Mouse (Mus musculus) spleen, adult 2 months (tissue): ENCODE measurements around the gene Msh5. TPM values are rescaled to one million over a fixed set of nuclear protein-coding genes. Genes with fewer than 3 reads are reported as not detected.
"Not testable (repeated sequence)": the region's sequence is repeated elsewhere in the genome, so short reads cannot be mapped to it uniquely, and the experiment has no call there.

ENCODE experiments used
- DNase-seq, 2 experiments: peaks; one replicate each; pipeline versions ENCODE4 v3.0.0 to v3.0.0-alpha.2; 2012 to 2021; ENCODE audit warnings: low spot score in 2 of 2, low read depth in 1 of 2
- H3K27ac ChIP-seq: fragments of 200-500 bp; 2 replicates; pipeline ENCODE4 v1.5.1; 2012; ENCODE audit warnings: low read length, inconsistent platforms; ENCODE audit not compliant: insufficient read depth
- H3K27me3 ChIP-seq: fragments of 200-500 bp; 2 replicates; pipeline ENCODE4 v1.6.1; 2012; ENCODE audit warnings: mild to moderate bottlenecking, moderate library complexity, low read length, inconsistent platforms; ENCODE audit not compliant: control insufficient read depth, insufficient read depth
- H3K36me3 ChIP-seq: fragments of 200-500 bp; 2 replicates; pipeline ENCODE4 v1.6.1; 2012; ENCODE audit warnings: mild to moderate bottlenecking, low read length, inconsistent platforms; ENCODE audit not compliant: control insufficient read depth, insufficient read depth
- H3K4me1 ChIP-seq: fragments of 200-500 bp; 2 replicates; pipeline ENCODE4 v1.6.1; 2011; ENCODE audit warnings: inconsistent platforms; ENCODE audit not compliant: control insufficient read depth, insufficient read depth, insufficient read length
- H3K4me3 ChIP-seq: fragments of 200-500 bp; 2 replicates; pipeline ENCODE4 v1.5.1; 2011; ENCODE audit warnings: mild to moderate bottlenecking, inconsistent platforms; ENCODE audit not compliant: insufficient read depth, insufficient read length; ENCODE audit errors: extremely low read depth
- CTCF ChIP-seq: fragments of 200-500 bp; IDR thresholded peaks from 2 replicates; pipeline ENCODE4 v1.5.1; 2011; ENCODE audit warnings: mild to moderate bottlenecking, inconsistent platforms; ENCODE audit not compliant: insufficient read depth, insufficient read length, insufficient replicate concordance; ENCODE audit errors: extremely low read depth
- POLR2A ChIP-seq: fragments of 200-500 bp; IDR thresholded peaks from 2 replicates; pipeline ENCODE4 v1.6.1; 2011; ENCODE audit warnings: low read depth, low read length, inconsistent platforms
- WGBS: fragments of 180-500 bp; shearing (Covaris S2); methylation state at CpG from one replicate; pipeline ENCODE4 v1.1.7; 2018; 5-methylcytosine and 5-hydroxymethylcytosine counted together
- polyA plus RNA-seq: library from polyadenylated mRNA; depleted of rRNA; stranded (reverse); fragments of >200 nt; gene quantifications from 2 replicates; pipeline ENCODE4 v1.2.3, GENCODE M21; 2012

Msh5 gene
- polyA plus RNA-seq, 1 experiment: 8.6 TPM

GRCm38 (mm10) chr17:35045807-35046680 is 501 bp downstream of the Msh5 start:
- Histone ChIP-seq H3K4me1 (peaks cover 18% of the 10 kb centered on the region), H3K36me3 (no peaks in the 10 kb centered on the region)
- WGBS: 3% methylated on average over 46 of the region's 48 CpGs

GRCm38 (mm10) chr17:35044904-35045806 is 1.4 kb downstream of the Msh5 start:
- H3K4me1 ChIP-seq: peaks cover 18% of the 10 kb centered on the region
- no peaks in the 10 kb centered on the region for H3K36me3 ChIP-seq
- TF ChIP-seq CTCF (no peak), POLR2A (no peak)
- 65% methylated on average over 7 of the region's 7 CpGs for WGBS
- H3K27me3 ChIP-seq: no peaks in the 10 kb centered on the region
- DNase-seq: no peak
- H3K27ac ChIP-seq: no peak overlapping the region
- H3K4me3 ChIP-seq: no peak overlapping the region

More at GRCm38 (mm10) chr17:35045807-35046680, 501 bp downstream of the Msh5 start:
- no peak for DNase-seq
- TF ChIP-seq CTCF: no peak
- TF ChIP-seq POLR2A: peak; percentile 17; the same call in 1 of the 2 replicates
- Histone ChIP-seq H3K27me3 (no peaks in the 10 kb centered on the region), H3K27ac (peak overlapping the region; percentile 41; the same call in 1 of the 2 replicates), H3K4me3 (peak overlapping the region; percentile 65)

- Histone ChIP-seq H3K4me1 (peaks cover 10% of the 10 kb centered on the region), H3K27me3 (no peaks in the 10 kb centered on the region), H3K27ac (no peak overlapping the region), H3K36me3 (no peaks in the 10 kb centered on the region), H3K4me3 (no peak overlapping the region)
- DNase-seq: no peak
- no peak for TF ChIP-seq POLR2A
- no peak for TF ChIP-seq CTCF
- 88% methylated on average over 4 of the region's 4 CpGs for WGBS
Observed at GRCm38 (mm10) chr17:35043794-35044193, 2.8 kb downstream of the Msh5 start.

GRCm38 (mm10) chr17:35039121-35039873 is 7.2 kb downstream of the Msh5 start:
- no peaks in the 10 kb centered on the region for H3K4me1 ChIP-seq
- DNase-seq: no peak
- TF ChIP-seq CTCF (no peak), POLR2A (no peak)
- no peaks in the 10 kb centered on the region for H3K36me3 ChIP-seq
- no peaks in the 10 kb centered on the region for H3K27me3 ChIP-seq
- no peak overlapping the region for H3K4me3 ChIP-seq
- H3K27ac ChIP-seq: no peak overlapping the region
- WGBS: 94% methylated on average over 11 of the region's 11 CpGs

- Histone ChIP-seq H3K27me3 (no peaks in the 10 kb centered on the region), H3K4me3 (no peak overlapping the region), H3K27ac (no peak overlapping the region), H3K4me1 (peaks cover 9% of the 10 kb centered on the region; the same call in 1 of the 2 replicates), H3K36me3 (no peaks in the 10 kb centered on the region)
- DNase-seq: no peak
- TF ChIP-seq POLR2A: no peak
- TF ChIP-seq CTCF: no peak
- 65% methylated on average over 6 of the region's 6 CpGs for WGBS
Observed at GRCm38 (mm10) chr17:35034896-35035295, 11.6 kb downstream of the Msh5 start.

- not testable (repeated sequence) for DNase-seq, H3K4me3 ChIP-seq, H3K27ac ChIP-seq, H3K27me3 ChIP-seq, H3K36me3 ChIP-seq
- WGBS: 76% methylated on average over 1 of the region's 1 CpGs
- peaks cover 16% of the 10 kb centered on the region; the same call in 1 of the 2 replicates for H3K4me1 ChIP-seq
Observed at GRCm38 (mm10) chr17:35033703-35034102, 12.8 kb downstream of the Msh5 start.
